Mouse (Mus musculus) left cerebral cortex, postnatal 25 days (tissue): ENCODE data around the gene Prss16. TPM values are rescaled to one million over a fixed set of nuclear protein-coding genes. Genes with fewer than 3 reads are reported as not detected.

ENCODE experiments used
- DNase-seq, 2 experiments: peaks; one replicate each; pipeline ENCODE4 v3.0.0; 2022; ENCODE audit warnings: low spot score in 2 of 2, mixed read lengths in 1 of 2
- intact Hi-C: fragments of 180-260 bp; cut with DNase I; formaldehyde crosslinking; loops from one replicate; pipeline ENCODE4 v1.15.1; 2025
- total RNA-seq, 2 experiments: library from RNA; stranded (reverse); gene quantifications; 2 replicates each; pipeline ENCODE4 v1.2.3; 2021

Gene Prss16
- total RNA-seq, 2 experiments from 2014 or later, result 0.25 to 0.39 TPM

- intact Hi-C loops, result loop anchor here (2.0 kb wide), 1 partner anchor 19 kb away; no protein-coding TSS in a partner anchor
- DNase-seq, result peak; percentile 76 to 84
Measured at GRCm38 (mm10) chr13:22015479-22016450, 6.2 kb upstream of the Prss16 start.

GRCm38 (mm10) chr13:22014411-22014845 lies 4.9 kb upstream of the Prss16 start:
- no peak for DNase-seq
- intact Hi-C loops, result loop anchor here (2.0 kb wide), 1 partner anchor 18 kb away; no protein-coding TSS in a partner anchor

- DNase-seq, result no peak
- intact Hi-C loops, result loop anchor here (2.0 kb wide), 1 partner anchor 17 kb away; no protein-coding TSS in a partner anchor
Measured at GRCm38 (mm10) chr13:22013716-22014115, 4.2 kb upstream of the Prss16 start.

GRCm38 (mm10) chr13:22008707-22009106 lies 835 bp downstream of the Prss16 start:
- no peak for DNase-seq
- intact Hi-C loops, result loop anchor here (5.0 kb wide), 1 partner anchor 91 kb away; no protein-coding TSS in a partner anchor

GRCm38 (mm10) chr13:22007872-22008271 lies 1.7 kb downstream of the Prss16 start:
- intact Hi-C loops, result loop anchor here (5.0 kb wide), 1 partner anchor 91 kb away; no protein-coding TSS in a partner anchor
- DNase-seq, result no peak

- DNase-seq, result no peak
- intact Hi-C loops, result loop anchor here (5.0 kb wide), 1 partner anchor 90 kb away; no protein-coding TSS in a partner anchor
Measured at GRCm38 (mm10) chr13:22007121-22007510, 2.4 kb downstream of the Prss16 start.

- peak in 1 of 2 experiments; percentile 9 for DNase-seq
- intact Hi-C loops, result loop anchor here (5.0 kb wide), 1 partner anchor 89 kb away; no protein-coding TSS in a partner anchor
Measured at GRCm38 (mm10) chr13:22006334-22007120, 3.0 kb downstream of the Prss16 start.

GRCm38 (mm10) chr13:22005605-22006333 lies 3.8 kb downstream of the Prss16 start:
- intact Hi-C loops, result loop anchor here (5.0 kb wide), 1 partner anchor 88 kb away; no protein-coding TSS in a partner anchor
- peak; percentile 30 to 44 for DNase-seq

- no peak for DNase-seq
- intact Hi-C loops, result no loop called here
Measured at GRCm38 (mm10) chr13:22001823-22002222, 7.7 kb downstream of the Prss16 start.

- intact Hi-C loops, result no loop called here
- DNase-seq, result no peak
Measured at GRCm38 (mm10) chr13:22001346-22001745, 8.2 kb downstream of the Prss16 start.

GRCm38 (mm10) chr13:21999147-21999546 lies 10.4 kb downstream of the Prss16 start:
- no peak for DNase-seq
- intact Hi-C loops, result no loop called here

GRCm38 (mm10) chr13:21998412-21998811 lies 11.1 kb downstream of the Prss16 start:
- DNase-seq, result no peak

GRCm38 (mm10) chr13:21997821-21998220 lies 11.7 kb downstream of the Prss16 start:
- intact Hi-C loops, result loop anchor here (2.0 kb wide), 1 partner anchor 17 kb away; no protein-coding TSS in a partner anchor
- no peak for DNase-seq

More at GRCm38 (mm10) chr13:21998412-21998811, 11.1 kb downstream of the Prss16 start:
- intact Hi-C loops, result no loop called here

- DNase-seq, result peak in 1 of 2 experiments; percentile 3
- intact Hi-C loops, result loop anchor here (2.0 kb wide), 1 partner anchor 17 kb away; no protein-coding TSS in a partner anchor
Measured at GRCm38 (mm10) chr13:21997201-21997820, 12.2 kb downstream of the Prss16 start.

GRCm38 (mm10) chr13:21996840-21997185 lies 12.7 kb downstream of the Prss16 start:
- intact Hi-C loops, result loop anchor here (2.0 kb wide), 1 partner anchor 18 kb away; no protein-coding TSS in a partner anchor
- peak in 1 of 2 experiments; percentile 5 for DNase-seq

GRCm38 (mm10) chr13:21996101-21996839 lies 13.3 kb downstream of the Prss16 start:
- DNase-seq, result peak; percentile 13
- intact Hi-C loops, result loop anchor here (2.0 kb wide), 1 partner anchor 19 kb away; no protein-coding TSS in a partner anchor

- intact Hi-C loops, result no loop called here
- peak in 1 of 2 experiments; percentile 12 for DNase-seq
Measured at GRCm38 (mm10) chr13:21995331-21995914, 14.1 kb downstream of the Prss16 start.
